Mouse (Mus musculus) thymus, adult 2 months (tissue): ENCODE measurements around the gene Irf2bp1.

Experiments used
- CTCF ChIP-seq: fragments of 200-500 bp; IDR thresholded peaks from 2 replicates; pipeline ENCODE4 v1.5.1; 2012; ENCODE audit warnings: mild to moderate bottlenecking, control low read depth, low read length, moderate library complexity, borderline replicate concordance; ENCODE audit not compliant: control insufficient read depth, poor library complexity, insufficient read depth; ENCODE audit errors: extremely low read depth
- POLR2A ChIP-seq: fragments of 200-500 bp; IDR thresholded peaks from 2 replicates; pipeline ENCODE4 v1.6.1; 2012; ENCODE audit warnings: mild to moderate bottlenecking, low read length, control low read depth, moderate library complexity; ENCODE audit not compliant: control insufficient read depth, poor library complexity, insufficient read depth; ENCODE audit errors: extremely low read depth

DNA sequence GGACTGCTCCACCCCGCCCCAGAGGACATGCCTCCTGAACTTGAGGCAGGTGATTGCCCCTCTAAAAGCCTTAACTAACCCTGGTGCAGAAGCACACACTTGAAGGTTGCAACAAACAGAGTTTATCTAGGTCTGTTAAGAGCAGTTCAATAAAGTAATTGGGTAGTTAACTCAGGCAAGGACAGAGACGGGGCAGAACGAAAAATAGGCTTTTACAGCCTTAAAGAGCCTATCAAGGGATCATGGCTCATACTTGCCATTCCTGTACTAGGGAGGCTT lies 2.1 kb upstream of the Irf2bp1 start:
- no peak for TF ChIP-seq CTCF
- no peak for TF ChIP-seq POLR2A
